Mouse (Mus musculus): Measurements from ENCODE around the gene Tm6sf1. TPM values are rescaled to one million over a fixed set of nuclear protein-coding genes. Genes with fewer than 3 reads are reported as not detected.

Tm6sf1 gene
- polyA plus RNA-seq, 1 experiment from 2014 or later, result 16.8 TPM

GRCm38 (mm10) chr7:81856221-81856620 is 2.6 kb upstream of the Tm6sf1 start:
- H3K27ac ChIP-seq (ENCODE audit: low read depth, low read length), result no peak overlapping the region
- H3K4me3 ChIP-seq (ENCODE audit: low read depth, low read length), result no peak overlapping the region
- 0 out of 2 replicates have a peak, but pooled peaks cover 2% of the 10 kb centered on the region for H3K27me3 ChIP-seq (ENCODE audit: control insufficient read depth, insufficient read depth, low read length)
- H3K9me3 ChIP-seq (ENCODE audit: control insufficient read depth, low read length), result no peaks in the 10 kb centered on the region
- WGBS, result 80% methylated on average over 4 of the region's 4 CpGs
- no peaks in the 10 kb centered on the region for H3K4me1 ChIP-seq (ENCODE audit: control insufficient read depth, insufficient read depth, low read length)
- ATAC-seq (ENCODE audit: insufficient read depth, low FRiP score, low TSS enrichment) (no peak), DNase-seq (ENCODE audit: low spot score) (no peak)
- no peak overlapping the region for H3K9ac ChIP-seq (ENCODE audit: low read length)
- no peaks in the 10 kb centered on the region for H3K36me3 ChIP-seq (ENCODE audit: control insufficient read depth, insufficient read depth, low read length)
- no peak overlapping the region for H3K4me2 ChIP-seq (ENCODE audit: low read depth)

DNA sequence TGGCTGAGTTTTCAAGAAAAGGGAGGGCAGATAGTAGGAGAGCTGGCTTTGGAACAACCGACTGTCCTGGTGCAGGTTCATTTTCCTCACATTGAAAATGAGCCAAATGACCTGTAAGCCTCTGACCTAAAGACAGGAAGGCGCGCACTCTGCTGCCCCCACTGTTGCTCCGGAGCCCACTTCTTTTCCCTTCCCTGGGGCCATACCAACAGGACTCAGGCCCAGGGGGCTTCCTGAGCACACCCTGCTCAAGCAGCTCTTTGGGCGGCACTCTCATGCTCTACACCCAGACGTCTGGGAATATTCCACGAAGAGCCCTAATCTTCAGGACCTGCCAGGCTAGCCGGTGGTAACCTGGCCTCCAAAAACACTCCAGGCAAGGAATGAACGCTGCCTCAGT is 565 bp upstream of the Tm6sf1 start:
- no peak overlapping the region for H3K27ac ChIP-seq (ENCODE audit: low read depth, low read length)
- no peak for ATAC-seq (ENCODE audit: insufficient read depth, low FRiP score, low TSS enrichment)
- H3K9ac ChIP-seq (ENCODE audit: low read length), result no peak overlapping the region
- H3K4me3 ChIP-seq (ENCODE audit: low read depth, low read length), result no peak overlapping the region
- H3K27me3 ChIP-seq (ENCODE audit: control insufficient read depth, insufficient read depth, low read length), result 0 out of 2 replicates have a peak, but pooled peaks cover 2% of the 10 kb centered on the region
- peak; percentile 24 for DNase-seq (ENCODE audit: low spot score)
- H3K4me2 ChIP-seq (ENCODE audit: low read depth), result peak overlapping the region; percentile 98; the same call in 1 of the 2 replicates
- WGBS, result 5% methylated on average over 9 of the region's 9 CpGs
- H3K4me1 ChIP-seq (ENCODE audit: control insufficient read depth, insufficient read depth, low read length), result no peaks in the 10 kb centered on the region
- H3K36me3 ChIP-seq (ENCODE audit: control insufficient read depth, insufficient read depth, low read length), result no peaks in the 10 kb centered on the region
- H3K9me3 ChIP-seq (ENCODE audit: control insufficient read depth, low read length), result no peaks in the 10 kb centered on the region

DNA sequence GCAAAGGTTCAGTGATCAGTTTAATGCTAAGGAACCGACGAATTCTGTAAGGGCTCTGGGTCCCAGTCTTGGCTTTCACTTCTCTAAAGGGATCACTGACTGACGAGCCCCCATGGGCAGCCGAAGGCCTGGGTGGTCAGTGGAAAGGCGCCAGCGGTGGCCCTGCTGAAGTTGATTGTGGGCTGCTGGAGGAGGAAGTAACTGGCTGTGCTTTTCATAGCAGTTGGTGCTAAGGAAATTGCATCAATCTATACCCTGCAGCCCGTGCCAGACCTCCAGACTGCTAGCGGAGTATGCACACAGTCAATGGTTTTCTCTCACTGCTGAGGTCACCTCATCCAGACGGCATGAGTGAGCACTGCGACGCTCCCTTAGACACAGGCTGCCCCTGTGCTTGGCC is 1.3 kb downstream of the Tm6sf1 start:
- Histone ChIP-seq H3K4me3 (ENCODE audit: low read depth, low read length) (peak overlapping the region; percentile 63; the same call in 1 of the 2 replicates), H3K4me1 (ENCODE audit: control insufficient read depth, insufficient read depth, low read length) (no peaks in the 10 kb centered on the region), H3K36me3 (ENCODE audit: control insufficient read depth, insufficient read depth, low read length) (no peaks in the 10 kb centered on the region), H3K9ac (ENCODE audit: low read length) (no peak overlapping the region), H3K9me3 (ENCODE audit: control insufficient read depth, low read length) (no peaks in the 10 kb centered on the region), H3K27me3 (ENCODE audit: control insufficient read depth, insufficient read depth, low read length) (0 out of 2 replicates have a peak, but pooled peaks cover 2% of the 10 kb centered on the region), H3K4me2 (ENCODE audit: low read depth) (peak overlapping the region; percentile 98), H3K27ac (ENCODE audit: low read depth, low read length) (0 out of 2 replicates have a peak overlapping the region, but pooled peaks have one; percentile 53)
- ATAC-seq (ENCODE audit: insufficient read depth, low FRiP score, low TSS enrichment), result no peak
- 52% methylated on average over 11 of the region's 11 CpGs for WGBS
- DNase-seq (ENCODE audit: low spot score), result peak; percentile 23

GRCm38 (mm10) chr7:81860996-81861395 is 2.2 kb downstream of the Tm6sf1 start:
- H3K9ac ChIP-seq (ENCODE audit: low read length), result no peak overlapping the region
- H3K4me3 ChIP-seq (ENCODE audit: low read depth, low read length), result no peak overlapping the region
- ATAC-seq (ENCODE audit: insufficient read depth, low FRiP score, low TSS enrichment) (no peak), DNase-seq (ENCODE audit: low spot score) (no peak)
- no peak overlapping the region for H3K27ac ChIP-seq (ENCODE audit: low read depth, low read length)
- WGBS, result 77% methylated on average over 5 of the region's 5 CpGs
- no peak overlapping the region for H3K4me2 ChIP-seq (ENCODE audit: low read depth)
- 0 out of 2 replicates have a peak, but pooled peaks cover 2% of the 10 kb centered on the region for H3K27me3 ChIP-seq (ENCODE audit: control insufficient read depth, insufficient read depth, low read length)
- no peaks in the 10 kb centered on the region for H3K9me3 ChIP-seq (ENCODE audit: control insufficient read depth, low read length)
- H3K4me1 ChIP-seq (ENCODE audit: control insufficient read depth, insufficient read depth, low read length), result no peaks in the 10 kb centered on the region
- no peaks in the 10 kb centered on the region for H3K36me3 ChIP-seq (ENCODE audit: control insufficient read depth, insufficient read depth, low read length)

- H3K4me3 ChIP-seq (ENCODE audit: low read depth, low read length), result no peak overlapping the region
- 0 out of 2 replicates have a peak, but pooled peaks cover 2% of the 10 kb centered on the region for H3K27me3 ChIP-seq (ENCODE audit: control insufficient read depth, insufficient read depth, low read length)
- H3K36me3 ChIP-seq (ENCODE audit: control insufficient read depth, insufficient read depth, low read length), result no peaks in the 10 kb centered on the region
- no peak overlapping the region for H3K9ac ChIP-seq (ENCODE audit: low read length)
- DNase-seq (ENCODE audit: low spot score) (no peak), ATAC-seq (ENCODE audit: insufficient read depth, low FRiP score, low TSS enrichment) (no peak)
- no peak overlapping the region for H3K4me2 ChIP-seq (ENCODE audit: low read depth)
- H3K9me3 ChIP-seq (ENCODE audit: control insufficient read depth, low read length), result no peaks in the 10 kb centered on the region
- no peak overlapping the region for H3K27ac ChIP-seq (ENCODE audit: low read depth, low read length)
- 73% methylated on average over 2 of the region's 2 CpGs for WGBS
- no peaks in the 10 kb centered on the region for H3K4me1 ChIP-seq (ENCODE audit: control insufficient read depth, insufficient read depth, low read length)
Measured at GRCm38 (mm10) chr7:81861461-81861860, 2.7 kb downstream of the Tm6sf1 start.

- no peak overlapping the region for H3K9ac ChIP-seq (ENCODE audit: low read length)
Measured at GRCm38 (mm10) chr7:81861921-81862320, 3.1 kb downstream of the Tm6sf1 start.

DNA sequence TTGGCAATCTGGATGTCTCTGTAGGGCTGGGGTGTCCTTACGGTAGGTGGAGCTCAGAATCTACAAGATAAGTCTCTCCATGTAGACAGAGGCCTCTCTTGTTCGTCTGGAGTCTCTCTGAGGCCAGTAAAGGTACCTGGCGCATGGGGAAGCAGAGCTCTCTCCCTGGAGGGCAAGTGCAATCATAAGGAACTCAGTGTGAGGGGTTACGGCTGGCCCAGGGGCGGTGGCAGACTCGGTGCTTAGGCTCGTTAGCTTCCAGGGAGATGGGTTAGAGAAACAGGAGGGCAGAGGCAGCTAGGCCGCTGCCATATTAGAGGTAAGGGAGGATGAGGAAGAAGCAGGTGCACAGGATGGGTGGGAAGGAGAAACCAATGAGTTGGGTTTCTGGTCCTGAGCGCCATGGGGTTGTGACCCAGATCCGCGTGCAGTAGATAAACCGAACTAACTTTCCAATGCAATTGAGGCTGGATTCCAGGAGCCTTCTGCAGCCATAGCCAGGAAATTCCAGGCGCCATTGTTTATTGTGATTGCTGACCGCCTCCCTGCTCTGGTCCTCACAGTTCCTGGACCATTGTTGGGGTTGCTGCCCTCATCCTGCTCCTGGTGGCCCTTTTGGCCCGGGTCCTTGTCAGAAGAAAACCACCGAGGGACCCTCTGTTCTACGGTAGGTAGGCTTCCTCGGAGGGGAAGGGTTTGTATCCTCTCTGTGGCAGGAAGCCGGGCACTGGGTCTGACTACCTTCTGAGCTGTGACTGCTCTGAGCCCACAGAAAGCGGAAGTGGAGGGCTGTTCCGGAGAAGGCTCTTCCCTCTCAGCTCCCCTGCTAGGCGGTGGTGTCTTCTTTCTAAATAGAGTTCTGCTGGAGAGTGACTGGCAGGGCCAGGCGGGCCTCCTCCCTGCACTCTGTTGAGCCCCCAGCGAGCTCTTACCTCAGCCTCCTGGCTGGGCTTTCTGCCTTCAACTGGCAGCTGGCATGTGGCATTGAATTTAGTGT is 4.1 kb downstream of the Tm6sf1 start:
- Histone ChIP-seq H3K27me3 (ENCODE audit: control insufficient read depth, insufficient read depth, low read length) (0 out of 2 replicates have a peak, but pooled peaks cover 2% of the 10 kb centered on the region), H3K4me3 (ENCODE audit: low read depth, low read length) (no peak overlapping the region), H3K36me3 (ENCODE audit: control insufficient read depth, insufficient read depth, low read length) (no peaks in the 10 kb centered on the region), H3K27ac (ENCODE audit: low read depth, low read length) (0 out of 2 replicates have a peak overlapping the region, but pooled peaks have one; percentile 8), H3K9me3 (ENCODE audit: control insufficient read depth, low read length) (no peaks in the 10 kb centered on the region), H3K4me2 (ENCODE audit: low read depth) (no peak overlapping the region), H3K4me1 (ENCODE audit: control insufficient read depth, insufficient read depth, low read length) (no peaks in the 10 kb centered on the region), H3K9ac (ENCODE audit: low read length) (no peak overlapping the region)
- WGBS, result 74% methylated on average over 24 of the region's 24 CpGs
- DNase-seq (ENCODE audit: low spot score) (no peak), ATAC-seq (ENCODE audit: insufficient read depth, low FRiP score, low TSS enrichment) (no peak)

More at GRCm38 (mm10) chr7:81861921-81862320, 3.1 kb downstream of the Tm6sf1 start:
- Histone ChIP-seq H3K9me3 (ENCODE audit: control insufficient read depth, low read length) (no peaks in the 10 kb centered on the region), H3K36me3 (ENCODE audit: control insufficient read depth, insufficient read depth, low read length) (no peaks in the 10 kb centered on the region), H3K27ac (ENCODE audit: low read depth, low read length) (no peak overlapping the region), H3K4me1 (ENCODE audit: control insufficient read depth, insufficient read depth, low read length) (no peaks in the 10 kb centered on the region), H3K27me3 (ENCODE audit: control insufficient read depth, insufficient read depth, low read length) (0 out of 2 replicates have a peak, but pooled peaks cover 2% of the 10 kb centered on the region), H3K4me2 (ENCODE audit: low read depth) (no peak overlapping the region), H3K4me3 (ENCODE audit: low read depth, low read length) (no peak overlapping the region)
- 74% methylated on average over 4 of the region's 4 CpGs for WGBS
- no peak for DNase-seq (ENCODE audit: low spot score)
- ATAC-seq (ENCODE audit: insufficient read depth, low FRiP score, low TSS enrichment), result no peak

DNA sequence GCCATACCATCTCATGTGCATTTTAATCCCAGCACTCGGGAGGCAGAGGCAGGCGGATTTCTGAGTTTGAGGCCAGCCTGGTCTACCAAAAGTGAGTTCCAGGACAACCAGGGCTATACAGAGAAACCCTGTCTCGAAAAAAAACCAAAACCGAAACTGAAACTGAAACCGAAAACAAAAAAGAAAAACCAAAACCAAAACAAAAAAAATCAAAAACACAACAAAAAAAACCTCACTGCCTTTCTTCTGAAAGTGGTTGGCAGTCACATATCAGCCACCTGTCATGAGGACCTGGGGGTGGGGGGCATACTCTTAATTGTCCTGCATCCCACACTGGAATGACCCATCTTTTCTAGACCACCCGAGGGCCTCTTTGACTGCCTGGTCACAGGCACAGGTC is 5.8 kb downstream of the Tm6sf1 start:
- Histone ChIP-seq H3K4me2 (ENCODE audit: low read depth) (no peak overlapping the region), H3K9me3 (ENCODE audit: control insufficient read depth, low read length) (no peaks in the 10 kb centered on the region), H3K27ac (ENCODE audit: low read depth, low read length) (no peak overlapping the region), H3K27me3 (ENCODE audit: control insufficient read depth, insufficient read depth, low read length) (0 out of 2 replicates have a peak, but pooled peaks cover 2% of the 10 kb centered on the region), H3K36me3 (ENCODE audit: control insufficient read depth, insufficient read depth, low read length) (no peaks in the 10 kb centered on the region; the same call in 1 of the 2 replicates), H3K4me1 (ENCODE audit: control insufficient read depth, insufficient read depth, low read length) (no peaks in the 10 kb centered on the region), H3K4me3 (ENCODE audit: low read depth, low read length) (no peak overlapping the region), H3K9ac (ENCODE audit: low read length) (no peak overlapping the region)
- ATAC-seq (ENCODE audit: insufficient read depth, low FRiP score, low TSS enrichment), result no peak
- 86% methylated on average over 6 of the region's 6 CpGs for WGBS
- DNase-seq (ENCODE audit: low spot score), result no peak

All from neural tube, embryonic 11.5 days (tissue).